Mouse (Mus musculus) embryonic facial prominence, embryonic 13.5 days (tissue): ENCODE measurements around the gene Cutal. TPM values are rescaled to one million over a fixed set of nuclear protein-coding genes. Genes with fewer than 3 reads are reported as not detected.

ENCODE experiments used
- ATAC-seq: fragments of 200-750 bp; cut with Nextera tagmentation; 2 replicates; pipeline ENCODE4 v1.8.0; 2017; ENCODE audit warnings: low read depth; ENCODE audit not compliant: insufficient number of reproducible peaks, insufficient read depth, low FRiP score, low TSS enrichment
- H3K27ac ChIP-seq: fragments of 300-500 bp; sonication (generic); 2 replicates; pipeline ENCODE4 v1.5.1; 2015; ENCODE audit warnings: moderate library complexity, mild to moderate bottlenecking, inconsistent platforms
- H3K27me3 ChIP-seq: fragments of 300-500 bp; sonication (generic); 2 replicates; pipeline ENCODE4 v1.6.1; 2015; ENCODE audit warnings: mild to moderate bottlenecking, inconsistent platforms
- H3K36me3 ChIP-seq: fragments of 300-500 bp; sonication (generic); 2 replicates; pipeline ENCODE4 v1.6.1; 2015; ENCODE audit warnings: mild to moderate bottlenecking, inconsistent platforms
- H3K4me1 ChIP-seq: fragments of 300-500 bp; sonication (generic); 2 replicates; pipeline ENCODE4 v1.6.1; 2015; ENCODE audit warnings: inconsistent platforms
- H3K4me2 ChIP-seq: fragments of 300-500 bp; sonication (generic); 2 replicates; pipeline ENCODE4 v1.6.1; 2015; ENCODE audit warnings: moderate library complexity, mild to moderate bottlenecking, inconsistent platforms
- H3K4me3 ChIP-seq: fragments of 300-500 bp; sonication (generic); 2 replicates; pipeline ENCODE4 v1.5.1; 2015; ENCODE audit warnings: mild to moderate bottlenecking, inconsistent platforms
- H3K9ac ChIP-seq: fragments of 300-500 bp; sonication (generic); 2 replicates; pipeline ENCODE4 v1.6.1; 2015; ENCODE audit warnings: mild to moderate bottlenecking, inconsistent platforms
- H3K9me3 ChIP-seq: fragments of 300-500 bp; sonication (generic); 2 replicates; pipeline ENCODE4 v1.6.1; 2016; ENCODE audit warnings: inconsistent platforms
- WGBS: fragments of 180-500 bp; shearing (Covaris S2); methylation state at CpG from one replicate; pipeline ENCODE4 v1.1.7; 2015; ENCODE audit warnings: mixed read lengths; 5-methylcytosine and 5-hydroxymethylcytosine counted together
- polyA plus RNA-seq: library from polyadenylated mRNA; unstranded; fragments of >200 nt; fragmentation: Nextera tagmentation; extraction: Ambion mirVana; gene quantifications from 2 replicates; pipeline ENCODE4 v1.2.1, GENCODE M21; 2015

The Cutal gene
- polyA plus RNA-seq, 1 experiment from 2014 or later = 0.15 TPM

- ATAC-seq = no peak
Observed at GRCm38 (mm10) chr2:34843211-34843939, 30.8 kb upstream of the Cutal start.

GRCm38 (mm10) chr2:34847702-34848101, 26.5 kb upstream of the Cutal start:
- WGBS = 97% methylated on average over 1 of the region's 1 CpGs
- Histone ChIP-seq H3K27ac (no peak overlapping the region), H3K27me3 (no peaks in the 10 kb centered on the region), H3K4me3 (no peak overlapping the region), H3K4me2 (no peak overlapping the region), H3K9me3 (no peaks in the 10 kb centered on the region), H3K4me1 (no peaks in the 10 kb centered on the region), H3K9ac (no peak overlapping the region), H3K36me3 (peaks cover 38% of the 10 kb centered on the region)
- no peak for ATAC-seq

More at GRCm38 (mm10) chr2:34843211-34843939, 30.8 kb upstream of the Cutal start:
- H3K4me1 ChIP-seq = no peaks in the 10 kb centered on the region
- no peak overlapping the region for H3K9ac ChIP-seq
- 82% methylated on average over 11 of the region's 11 CpGs for WGBS
- H3K9me3 ChIP-seq = no peaks in the 10 kb centered on the region
- H3K4me3 ChIP-seq = no peak overlapping the region
- no peaks in the 10 kb centered on the region for H3K36me3 ChIP-seq
- H3K4me2 ChIP-seq = no peak overlapping the region
- no peak overlapping the region for H3K27ac ChIP-seq
- no peaks in the 10 kb centered on the region for H3K27me3 ChIP-seq

GRCm38 (mm10) chr2:34855265-34855664, 18.9 kb upstream of the Cutal start:
- no peaks in the 10 kb centered on the region for H3K9me3 ChIP-seq
- no peaks in the 10 kb centered on the region for H3K4me1 ChIP-seq
- H3K27ac ChIP-seq = no peak overlapping the region
- H3K36me3 ChIP-seq = peaks cover 96% of the 10 kb centered on the region
- no peak overlapping the region for H3K4me3 ChIP-seq
- H3K27me3 ChIP-seq = no peaks in the 10 kb centered on the region
- no peak for ATAC-seq
- no peak overlapping the region for H3K9ac ChIP-seq
- WGBS = 98% methylated on average over 4 of the region's 4 CpGs
- no peak overlapping the region for H3K4me2 ChIP-seq

GRCm38 (mm10) chr2:34857728-34858127, 16.5 kb upstream of the Cutal start:
- Histone ChIP-seq H3K9ac (no peak overlapping the region), H3K36me3 (peaks cover 88% of the 10 kb centered on the region), H3K4me1 (no peaks in the 10 kb centered on the region), H3K27ac (no peak overlapping the region), H3K4me3 (no peak overlapping the region), H3K27me3 (no peaks in the 10 kb centered on the region), H3K9me3 (no peaks in the 10 kb centered on the region), H3K4me2 (no peak overlapping the region)
- ATAC-seq = no peak
- 93% methylated on average over 8 of the region's 8 CpGs for WGBS

- H3K36me3 ChIP-seq = peaks cover 22% of the 10 kb centered on the region
- peak overlapping the region; percentile 66 for H3K4me2 ChIP-seq
- H3K4me1 ChIP-seq = peaks cover 27% of the 10 kb centered on the region
- no peak overlapping the region for H3K27ac ChIP-seq
- 44% methylated on average over 5 of the region's 5 CpGs for WGBS
- peak overlapping the region; percentile 86 for H3K4me3 ChIP-seq
- ATAC-seq = no peak
- H3K27me3 ChIP-seq = peaks cover 25% of the 10 kb centered on the region
- peak overlapping the region; percentile 60 for H3K9ac ChIP-seq
- no peaks in the 10 kb centered on the region for H3K9me3 ChIP-seq
Observed at GRCm38 (mm10) chr2:34869680-34870079, 4.5 kb upstream of the Cutal start.

GRCm38 (mm10) chr2:34870520-34871474, 3.4 kb upstream of the Cutal start:
- H3K27ac ChIP-seq = peak overlapping the region; percentile 95
- ATAC-seq = peak; percentile 95
- H3K4me2 ChIP-seq = peak overlapping the region; percentile 66
- H3K27me3 ChIP-seq = peaks cover 31% of the 10 kb centered on the region
- no peaks in the 10 kb centered on the region for H3K9me3 ChIP-seq
- H3K4me3 ChIP-seq = peak overlapping the region; percentile 86
- WGBS = under 1% methylated on average over 67 of the region's 67 CpGs
- peaks cover 28% of the 10 kb centered on the region for H3K4me1 ChIP-seq
- H3K9ac ChIP-seq = peak overlapping the region; percentile 96
- H3K36me3 ChIP-seq = peaks cover 11% of the 10 kb centered on the region

GRCm38 (mm10) chr2:34874816-34875345, 685 bp downstream of the Cutal start, which contains the start of gene Psmd5:
TSS of gene Psmd5 (minus strand) at chr2:34874968.
- Histone ChIP-seq H3K4me2 (peak within 1 kb of the TSS; percentile 39), H3K9me3 (no peaks in the 10 kb centered on the region), H3K27ac (no peak within 1 kb of the TSS), H3K9ac (peak within 1 kb of the TSS; percentile 41; the same call in 1 of the 2 replicates), H3K4me3 (peak within 1 kb of the TSS; percentile 9; the same call in 1 of the 2 replicates), H3K27me3 (peaks cover 58% of the 10 kb centered on the region), H3K4me1 (peaks cover 11% of the 10 kb centered on the region), H3K36me3 (no peaks in the 10 kb centered on the region)
- ATAC-seq = no peak
- 15% methylated on average over 8 of the region's 8 CpGs for WGBS

- Histone ChIP-seq H3K4me2 (no peak overlapping the region), H3K9me3 (no peaks in the 10 kb centered on the region), H3K9ac (no peak overlapping the region), H3K4me1 (no peaks in the 10 kb centered on the region), H3K36me3 (no peaks in the 10 kb centered on the region), H3K27me3 (peaks cover 33% of the 10 kb centered on the region), H3K4me3 (no peak overlapping the region), H3K27ac (no peak overlapping the region)
- WGBS = 86% methylated on average over 10 of the region's 10 CpGs
- no peak for ATAC-seq
Observed at GRCm38 (mm10) chr2:34880054-34880453, 5.9 kb downstream of the Cutal start.

- WGBS = 97% methylated on average over 2 of the region's 2 CpGs
- Histone ChIP-seq H3K4me2 (no peak overlapping the region), H3K4me3 (no peak overlapping the region), H3K27ac (no peak overlapping the region), H3K27me3 (peaks cover 13% of the 10 kb centered on the region; the same call in 1 of the 2 replicates), H3K9ac (no peak overlapping the region), H3K4me1 (no peaks in the 10 kb centered on the region), H3K9me3 (no peaks in the 10 kb centered on the region), H3K36me3 (no peaks in the 10 kb centered on the region)
- no peak for ATAC-seq
Observed at GRCm38 (mm10) chr2:34882757-34883156, 8.6 kb downstream of the Cutal start.

GRCm38 (mm10) chr2:34883190-34883589, 9.0 kb downstream of the Cutal start:
- no peak overlapping the region for H3K9ac ChIP-seq
- H3K4me1 ChIP-seq = no peaks in the 10 kb centered on the region
- H3K27ac ChIP-seq = no peak overlapping the region
- H3K36me3 ChIP-seq = no peaks in the 10 kb centered on the region
- no peak overlapping the region for H3K4me3 ChIP-seq
- H3K4me2 ChIP-seq = no peak overlapping the region
- peaks cover 9% of the 10 kb centered on the region; the same call in 1 of the 2 replicates for H3K27me3 ChIP-seq
- 49% methylated on average over 5 of the region's 5 CpGs for WGBS
- H3K9me3 ChIP-seq = no peaks in the 10 kb centered on the region
- ATAC-seq = no peak

GRCm38 (mm10) chr2:34884186-34884585, 10.0 kb downstream of the Cutal start:
- Histone ChIP-seq H3K4me1 (no peaks in the 10 kb centered on the region), H3K9ac (no peak overlapping the region), H3K4me2 (no peak overlapping the region), H3K27me3 (peaks cover 3% of the 10 kb centered on the region; the same call in 1 of the 2 replicates), H3K27ac (no peak overlapping the region), H3K4me3 (no peak overlapping the region), H3K9me3 (no peaks in the 10 kb centered on the region), H3K36me3 (no peaks in the 10 kb centered on the region)
- no peak for ATAC-seq
- WGBS = 58% methylated on average over 2 of the region's 2 CpGs
